Mouse (Mus musculus) embryo, embryonic 11 days (tissue): ENCODE data around the gene Olfr403.
"Not testable (repeated sequence)": the region's sequence is repeated elsewhere in the genome, so short reads cannot be mapped to it uniquely, and the experiment has no call there.

ENCODE experiments used
- DNase-seq: peaks from one replicate; pipeline ENCODE4 v3.0.0-alpha.2; 2015

Olfr403 gene

GRCm38 (mm10) chr11:74185949-74186348 lies at the start of gene Olfr403:
Gene Olfr403 (plus strand): TSS chr11:74186249.
- no peak for DNase-seq

DNA sequence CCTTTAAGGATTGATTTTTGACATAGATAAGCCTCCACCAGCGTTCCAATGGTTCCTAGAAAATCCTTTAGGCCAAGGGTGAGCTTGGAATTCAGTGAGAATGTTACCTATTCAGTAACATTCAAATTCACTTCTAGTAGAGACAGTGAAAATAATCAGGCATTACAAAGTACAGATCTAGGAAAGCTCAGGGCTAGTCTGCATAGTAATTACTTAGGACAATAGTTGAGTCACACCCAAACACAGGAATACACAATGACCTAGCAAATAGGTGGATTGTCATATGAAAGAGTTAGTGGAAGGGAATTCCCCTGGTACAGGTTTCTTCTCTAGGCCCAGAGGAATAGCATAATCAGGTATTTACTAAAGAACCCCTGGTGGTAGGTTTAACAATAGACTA lies 46.0 kb upstream of the Olfr403 start:
- DNase-seq, result not testable (repeated sequence)

- DNase-seq, result no peak
Observed at GRCm38 (mm10) chr11:74145866-74146265, 40.2 kb upstream of the Olfr403 start.

DNA sequence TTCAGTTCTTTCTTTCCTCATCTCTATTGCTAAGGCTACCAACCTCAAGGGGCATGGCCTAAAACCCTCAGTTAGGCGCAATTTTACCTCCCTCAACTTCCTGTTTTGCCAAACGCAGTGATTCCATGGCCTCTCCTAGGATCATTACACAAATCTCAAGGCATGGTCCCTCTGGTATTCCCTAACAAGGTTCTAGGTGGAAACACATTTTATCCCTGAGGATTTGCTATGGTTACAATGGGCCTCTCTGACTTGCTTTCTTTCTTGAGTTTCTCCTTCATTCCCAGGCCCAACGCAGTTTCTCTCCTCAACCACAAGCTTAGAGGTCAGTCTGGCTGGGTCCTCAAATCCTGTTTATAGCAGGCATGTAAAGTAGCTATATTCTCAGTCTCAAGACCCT lies 32.8 kb upstream of the Olfr403 start, which contains the start of gene Olfr402:
Gene Olfr402, plus strand, starts transcription at position 301 of the 400 bp plus-strand sequence.
- DNase-seq, result no peak

DNA sequence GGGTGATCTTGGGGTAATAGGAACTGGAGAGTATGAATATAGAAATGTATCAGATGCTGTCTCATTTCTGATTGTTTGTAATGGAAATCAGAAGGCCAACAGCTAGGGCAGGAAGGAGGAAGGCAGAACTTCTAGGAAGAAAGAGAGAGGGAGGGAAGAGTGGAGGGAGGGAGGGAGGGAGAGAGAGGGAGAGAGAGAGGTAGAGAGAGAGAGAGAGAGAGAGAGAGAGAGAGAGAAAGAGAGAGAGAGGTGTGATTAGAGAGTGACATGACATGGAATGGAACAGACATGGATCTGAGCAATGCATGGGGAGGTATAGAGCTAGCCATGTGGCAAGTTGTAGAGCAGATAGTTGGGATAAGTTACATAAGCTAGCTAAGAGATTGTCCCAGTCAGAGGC lies 17.3 kb upstream of the Olfr403 start:
- no peak for DNase-seq

GRCm38 (mm10) chr11:74183168-74183567 lies 2.9 kb upstream of the Olfr403 start:
- DNase-seq, result no peak

GRCm38 (mm10) chr11:74183745-74184144 lies 2.3 kb upstream of the Olfr403 start:
- DNase-seq, result no peak

DNA sequence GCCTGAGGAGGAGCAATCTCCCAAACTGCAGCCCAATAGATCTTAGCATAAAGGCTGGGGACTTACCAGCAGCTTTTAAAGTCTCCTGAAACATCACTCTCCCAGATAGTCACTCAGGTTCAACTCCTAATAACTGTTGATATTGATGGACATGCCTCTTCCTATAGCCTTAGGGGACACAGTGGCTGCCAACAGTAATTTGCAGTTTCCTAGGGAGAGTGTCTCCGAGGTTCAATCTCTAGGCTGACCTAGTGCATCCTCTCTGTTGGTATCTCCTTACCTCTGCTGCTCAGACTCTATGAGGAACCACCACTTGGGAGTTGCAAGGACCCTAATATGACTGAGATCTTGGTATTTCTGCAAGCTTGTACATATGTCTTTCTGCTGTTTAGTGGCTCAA lies 25.2 kb downstream of the Olfr403 start, which contains the start of gene Olfr43:
Gene Olfr43, minus strand, starts transcription at position 101 of the 400 bp plus-strand sequence.
- no peak for DNase-seq

- no peak for DNase-seq
Observed at GRCm38 (mm10) chr11:74241201-74241600, 55.2 kb downstream of the Olfr403 start.
